In genomic region chr4:119002512-119002911, GRCm38 (mm10) we compare ENCODE assay signal across 29 mouse cellular contexts. TPM values are rescaled to one million over a fixed set of nuclear protein-coding genes. Genes with fewer than 3 reads are reported as not detected.
"Had no signal": no experiment of that assay in that cellular context is flagged by ENCODE, and none has a peak within 500 bp of the region (broad histone marks: within the 10 kb centered on the region; RNA-seq: fewer than 3 reads in every experiment).

No protein-coding gene starts in this region.

- H3K36me3 ChIP-seq: liver, embryonic 13.5 days; midbrain, embryonic 13.5 days; neural tube, embryonic 13.5 days had no signal

- H3K4me2 ChIP-seq: liver, embryonic 13.5 days; midbrain, embryonic 13.5 days; neural tube, embryonic 13.5 days had no signal

- DNase-seq: kidney, adult 2 months; kidney, postnatal 25 days; layer of hippocampus, adult 9-11 months; liver, embryonic 13.5 days; lung, adult 2 months; lung, postnatal 14 days; lung, postnatal 4 days; retina, postnatal 1 day; thymus, adult 18-20 months; thymus, postnatal 36 days had no signal

- ATAC-seq: midbrain, embryonic 13.5 days; midbrain, embryonic 16.5 days had no signal

- H3K27ac ChIP-seq: kidney, postnatal 0 days; layer of hippocampus, adult 2 months; liver, embryonic 13.5 days; midbrain, embryonic 13.5 days; neural tube, embryonic 13.5 days had no signal

- H3K27me3 ChIP-seq: midbrain, embryonic 13.5 days; neural tube, embryonic 13.5 days had no signal

- H3K4me3 ChIP-seq: layer of hippocampus, adult 2 months; liver, embryonic 13.5 days; midbrain, embryonic 13.5 days; myocyte; neural tube, embryonic 13.5 days had no signal

- H3K9me3 ChIP-seq: liver, embryonic 13.5 days; midbrain, embryonic 13.5 days; neural tube, embryonic 13.5 days had no signal

- H3K9ac ChIP-seq: liver, embryonic 13.5 days; midbrain, embryonic 13.5 days; neural tube, embryonic 13.5 days had no signal

- H3K4me1 ChIP-seq: midbrain, embryonic 13.5 days; neural tube, embryonic 13.5 days had no signal

RNA-seq across cellular contexts. Expression of gene Lao1, which starts 41.1 kb away (rescaled TPM):
- total RNA-seq: left cerebral cortex, adult 18-20 months; liver, adult 2 months; megakaryocyte progenitor cell, adult 5-6 weeks; megakaryocyte-erythroid progenitor cell, adult 5-6 weeks; monocyte, adult 5-6 weeks; neutrophil, adult 5-6 weeks had no signal
- polyA plus RNA-seq: kidney, adult 2 months; kidney, embryonic 14.5 days; kidney, postnatal 0 days; limb, embryonic 11.5 days; limb, embryonic 14.5 days; liver, adult 2 months; liver, embryonic 13.5 days; liver, embryonic 16.5 days; lung, adult 2 months; lung, embryonic 16.5 days; midbrain, embryonic 13.5 days; midbrain, embryonic 16.5 days; myocyte; neural tube, embryonic 13.5 days; small intestine, adult 2 months; stomach, embryonic 16.5 days had no signal
